Mouse (Mus musculus) lung, embryonic 16.5 days (tissue): ENCODE results near the gene Katnal1. TPM values are rescaled to one million over a fixed set of nuclear protein-coding genes. Genes with fewer than 3 reads are reported as not detected.

Source experiments
- ATAC-seq: fragments of 200-750 bp; cut with Nextera tagmentation; 2 replicates; pipeline ENCODE4 v1.8.0; 2017; ENCODE audit warnings: low read depth, mild to moderate bottlenecking, moderate library complexity
- H3K27ac ChIP-seq: fragments of 300-500 bp; sonication (generic); 2 replicates; pipeline ENCODE4 v1.5.1; 2014; ENCODE audit warnings: mild to moderate bottlenecking, control low read depth, low read length
- H3K27me3 ChIP-seq: fragments of 300-500 bp; sonication (generic); 2 replicates; pipeline ENCODE4 v1.6.1; 2014; ENCODE audit warnings: low read depth, low read length, mixed read lengths; ENCODE audit not compliant: control insufficient read depth, insufficient read depth
- H3K36me3 ChIP-seq: fragments of 300-500 bp; sonication (generic); 2 replicates; pipeline ENCODE4 v1.6.1; 2014; ENCODE audit warnings: low read length; ENCODE audit not compliant: control insufficient read depth, insufficient read depth
- H3K4me1 ChIP-seq: fragments of 300-500 bp; sonication (generic); replicated peaks from 2 replicates; pipeline ENCODE4 v1.6.1; 2014; ENCODE audit warnings: low read length, mixed read lengths; ENCODE audit not compliant: control insufficient read depth, insufficient read depth
- H3K4me2 ChIP-seq: fragments of 300-500 bp; sonication (generic); 2 replicates; pipeline ENCODE4 v1.6.1; 2014; ENCODE audit warnings: low read depth, low read length, control low read depth
- H3K4me3 ChIP-seq: fragments of 300-500 bp; sonication (generic); 2 replicates; pipeline ENCODE4 v1.5.1; 2014; ENCODE audit warnings: mild to moderate bottlenecking, low read length, control low read depth
- H3K9ac ChIP-seq: fragments of 300-500 bp; sonication (generic); 2 replicates; pipeline ENCODE4 v1.6.1; 2014; ENCODE audit warnings: low read length, control low read depth
- H3K9me3 ChIP-seq: fragments of 300-500 bp; sonication (generic); 2 replicates; pipeline ENCODE4 v1.6.1; 2016; ENCODE audit warnings: low read length; ENCODE audit not compliant: control insufficient read depth
- WGBS: fragments of 180-500 bp; shearing (Covaris S2); extraction: QIAGEN DNeasy Blood & Tissue Kit; methylation state at CpG from one replicate; pipeline ENCODE4 v1.1.7; 2014; 5-methylcytosine and 5-hydroxymethylcytosine counted together
- polyA plus RNA-seq: library from polyadenylated mRNA; unstranded; fragments of >200 nt; fragmentation: Nextera tagmentation; extraction: Ambion mirVana; gene quantifications from 2 replicates; pipeline ENCODE4 v1.2.1, GENCODE M21; 2015

Gene Katnal1
- polyA plus RNA-seq, 1 experiment from 2014 or later = 11.7 TPM

- H3K4me2 ChIP-seq = no peak overlapping the region
- no peaks in the 10 kb centered on the region for H3K9me3 ChIP-seq
- WGBS = 73% methylated on average over 9 of the region's 9 CpGs
- no peak overlapping the region for H3K9ac ChIP-seq
- ATAC-seq = no peak
- peaks cover 4% of the 10 kb centered on the region for H3K4me1 ChIP-seq
- H3K36me3 ChIP-seq = peaks cover 6% of the 10 kb centered on the region; the same call in 1 of the 2 replicates
- no peak overlapping the region for H3K27ac ChIP-seq
- H3K27me3 ChIP-seq = no peaks in the 10 kb centered on the region
- no peak overlapping the region for H3K4me3 ChIP-seq
Measured at GRCm38 (mm10) chr5:148924051-148924450, 5.1 kb downstream of the Katnal1 start.

GRCm38 (mm10) chr5:148923408-148923807 lies 5.7 kb downstream of the Katnal1 start:
- Histone ChIP-seq H3K4me3 (no peak overlapping the region), H3K27ac (no peak overlapping the region), H3K9me3 (no peaks in the 10 kb centered on the region), H3K27me3 (no peaks in the 10 kb centered on the region), H3K4me2 (no peak overlapping the region), H3K9ac (no peak overlapping the region), H3K36me3 (peaks cover 6% of the 10 kb centered on the region; the same call in 1 of the 2 replicates), H3K4me1 (peaks cover 3% of the 10 kb centered on the region)
- 56% methylated on average over 10 of the region's 10 CpGs for WGBS
- ATAC-seq = no peak

GRCm38 (mm10) chr5:148922773-148923172 lies 6.3 kb downstream of the Katnal1 start:
- 74% methylated on average over 5 of the region's 5 CpGs for WGBS
- Histone ChIP-seq H3K36me3 (peaks cover 6% of the 10 kb centered on the region; the same call in 1 of the 2 replicates), H3K4me1 (peaks cover 2% of the 10 kb centered on the region), H3K9me3 (no peaks in the 10 kb centered on the region), H3K27me3 (no peaks in the 10 kb centered on the region), H3K4me2 (no peak overlapping the region), H3K27ac (no peak overlapping the region), H3K9ac (no peak overlapping the region), H3K4me3 (no peak overlapping the region)
- ATAC-seq = no peak

- no peak overlapping the region for H3K27ac ChIP-seq
Measured at GRCm38 (mm10) chr5:148918049-148918448, 11.1 kb downstream of the Katnal1 start.

GRCm38 (mm10) chr5:148916775-148917174 lies 12.3 kb downstream of the Katnal1 start:
- Histone ChIP-seq H3K27me3 (no peaks in the 10 kb centered on the region), H3K27ac (no peak overlapping the region), H3K9me3 (no peaks in the 10 kb centered on the region), H3K4me3 (no peak overlapping the region), H3K4me1 (0 out of 2 replicates have a peak, but pooled peaks cover 3% of the 10 kb centered on the region), H3K4me2 (no peak overlapping the region), H3K9ac (no peak overlapping the region), H3K36me3 (peaks cover 14% of the 10 kb centered on the region; the same call in 1 of the 2 replicates)
- ATAC-seq = no peak
- whole genome bisulfite sequencing = 86% methylated on average over 6 of the region's 6 CpGs

More at GRCm38 (mm10) chr5:148918049-148918448, 11.1 kb downstream of the Katnal1 start:
- WGBS = 62% methylated on average over 5 of the region's 5 CpGs
- H3K36me3 ChIP-seq = peaks cover 9% of the 10 kb centered on the region; the same call in 1 of the 2 replicates
- ATAC-seq = no peak
- no peak overlapping the region for H3K4me2 ChIP-seq
- no peak overlapping the region for H3K4me3 ChIP-seq
- no peak overlapping the region for H3K9ac ChIP-seq
- H3K4me1 ChIP-seq = no peaks in the 10 kb centered on the region
- no peaks in the 10 kb centered on the region for H3K9me3 ChIP-seq
- H3K27me3 ChIP-seq = no peaks in the 10 kb centered on the region

GRCm38 (mm10) chr5:148912262-148912661 lies 16.9 kb downstream of the Katnal1 start:
- H3K27me3 ChIP-seq = no peaks in the 10 kb centered on the region
- no peak for ATAC-seq
- H3K4me1 ChIP-seq = peaks cover 8% of the 10 kb centered on the region
- H3K4me2 ChIP-seq = no peak overlapping the region
- WGBS = 37% methylated on average over 3 of the region's 3 CpGs
- H3K36me3 ChIP-seq = peaks cover 14% of the 10 kb centered on the region; the same call in 1 of the 2 replicates
- H3K4me3 ChIP-seq = no peak overlapping the region
- H3K27ac ChIP-seq = no peak overlapping the region
- H3K9ac ChIP-seq = no peak overlapping the region
- no peaks in the 10 kb centered on the region for H3K9me3 ChIP-seq

GRCm38 (mm10) chr5:148910066-148910465 lies 19.1 kb downstream of the Katnal1 start:
- 85% methylated on average over 4 of the region's 4 CpGs for WGBS
- Histone ChIP-seq H3K4me1 (peaks cover 11% of the 10 kb centered on the region), H3K9ac (no peak overlapping the region), H3K36me3 (peaks cover 11% of the 10 kb centered on the region; the same call in 1 of the 2 replicates), H3K27me3 (no peaks in the 10 kb centered on the region), H3K9me3 (no peaks in the 10 kb centered on the region), H3K4me3 (no peak overlapping the region), H3K4me2 (no peak overlapping the region), H3K27ac (no peak overlapping the region)
- no peak for ATAC-seq

- WGBS = 23% methylated on average over 6 of the region's 6 CpGs
- Histone ChIP-seq H3K9me3 (no peaks in the 10 kb centered on the region), H3K27ac (no peak overlapping the region), H3K27me3 (no peaks in the 10 kb centered on the region), H3K4me3 (no peak overlapping the region), H3K4me2 (no peak overlapping the region), H3K9ac (0 out of 2 replicates have a peak overlapping the region, but pooled peaks have one; percentile 5), H3K4me1 (peaks cover 13% of the 10 kb centered on the region), H3K36me3 (peaks cover 11% of the 10 kb centered on the region; the same call in 1 of the 2 replicates)
- peak; percentile 16; the same call in 1 of the 2 replicates for ATAC-seq
Measured at GRCm38 (mm10) chr5:148909402-148909801, 19.7 kb downstream of the Katnal1 start.

- Histone ChIP-seq H3K4me1 (peaks cover 13% of the 10 kb centered on the region), H3K36me3 (peaks cover 11% of the 10 kb centered on the region; the same call in 1 of the 2 replicates), H3K9ac (0 out of 2 replicates have a peak overlapping the region, but pooled peaks have one; percentile 5), H3K27ac (no peak overlapping the region), H3K9me3 (no peaks in the 10 kb centered on the region), H3K4me3 (no peak overlapping the region), H3K27me3 (no peaks in the 10 kb centered on the region), H3K4me2 (no peak overlapping the region)
- peak; percentile 71 for ATAC-seq
- 15% methylated on average over 7 of the region's 7 CpGs for WGBS
Measured at GRCm38 (mm10) chr5:148909057-148909395, 20.1 kb downstream of the Katnal1 start.
